Mouse (Mus musculus) ES-Bruce4 (cell line): ENCODE measurements around the gene Mast4. TPM values are rescaled to one million over a fixed set of nuclear protein-coding genes. Genes with fewer than 3 reads are reported as not detected.

Source experiments
- H3K27ac ChIP-seq: 2 replicates; pipeline ENCODE4 v1.5.1; 2012; ENCODE audit warnings: low read length, inconsistent platforms; ENCODE audit not compliant: insufficient read depth
- H3K27me3 ChIP-seq: 2 replicates; pipeline ENCODE4 v1.6.1; 2012; ENCODE audit warnings: mild to moderate bottlenecking, low read length, inconsistent platforms; ENCODE audit not compliant: control insufficient read depth, poor library complexity, insufficient read depth, severe bottlenecking
- H3K36me3 ChIP-seq: 2 replicates; pipeline ENCODE4 v1.6.1; 2012; ENCODE audit warnings: inconsistent platforms, mild to moderate bottlenecking, low read length, moderate library complexity; ENCODE audit not compliant: control insufficient read depth, poor library complexity, insufficient read depth, severe bottlenecking
- H3K4me1 ChIP-seq: one replicate; pipeline ENCODE4 v1.8.1; 2011; ENCODE audit warnings: low read length; ENCODE audit not compliant: control insufficient read depth, insufficient read depth
- H3K4me3 ChIP-seq: 2 replicates; pipeline ENCODE4 v1.5.1; 2011; ENCODE audit warnings: low read depth, mild to moderate bottlenecking, low read length
- H3K9ac ChIP-seq: 2 replicates; pipeline ENCODE4 v1.6.1; 2012; ENCODE audit warnings: low read depth, mild to moderate bottlenecking, inconsistent platforms; ENCODE audit not compliant: poor library complexity, severe bottlenecking
- H3K9me3 ChIP-seq: replicated peaks from 2 replicates; pipeline ENCODE4 v1.6.1; 2012; ENCODE audit warnings: mild to moderate bottlenecking, low read length, inconsistent platforms; ENCODE audit not compliant: control insufficient read depth, poor library complexity, insufficient read depth, severe bottlenecking
- CTCF ChIP-seq: IDR thresholded peaks from one replicate; pipeline ENCODE4 v1.8.1; 2011; ENCODE audit warnings: low read depth, low read length
- EP300 ChIP-seq: IDR thresholded peaks from 2 replicates; pipeline ENCODE4 v1.6.1; 2011; ENCODE audit warnings: low read depth, low read length; ENCODE audit not compliant: insufficient read depth
- POLR2A ChIP-seq: IDR thresholded peaks from one replicate; pipeline ENCODE4 v1.8.1; 2011; ENCODE audit warnings: low read length; ENCODE audit not compliant: insufficient read depth
- polyA plus RNA-seq: library from polyadenylated mRNA; stranded (reverse); fragments of >200 nt; gene quantifications from 2 replicates; pipeline ENCODE4 v1.2.4, GENCODE M21; 2011; ENCODE audit warnings: low read depth; ENCODE audit not compliant: missing spikeins, insufficient read depth, insufficient read length

Gene Mast4
- polyA plus RNA-seq, 1 experiment = 25.3 TPM

DNA sequence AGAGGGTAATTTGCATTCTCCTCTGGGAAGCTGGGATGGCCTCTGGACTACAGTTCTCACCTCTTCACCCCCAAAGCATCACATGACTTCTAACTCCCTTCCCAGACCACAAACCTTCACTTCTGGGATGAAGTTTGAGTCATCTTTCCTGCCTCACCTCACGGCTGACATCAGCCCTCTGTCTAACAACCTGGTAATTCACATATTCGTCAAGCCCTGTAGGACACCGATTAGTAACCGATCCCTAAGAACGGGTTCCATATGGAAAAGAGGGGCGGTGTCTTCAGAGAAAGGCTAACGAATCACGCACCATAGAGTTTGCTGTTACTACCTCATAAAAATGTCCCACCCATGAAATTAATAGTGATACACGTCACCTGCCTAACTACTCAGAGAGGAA lies 6.5 kb downstream of the Mast4 start:
- H3K4me1 ChIP-seq = no peaks in the 10 kb centered on the region
- H3K27ac ChIP-seq = no peak overlapping the region
- no peak overlapping the region for H3K4me3 ChIP-seq
- TF ChIP-seq EP300 (no peak), POLR2A (no peak), CTCF (no peak)
- 0 out of 2 replicates have a peak, but pooled peaks cover 1% of the 10 kb centered on the region for H3K27me3 ChIP-seq
- no peak overlapping the region for H3K9ac ChIP-seq
- H3K36me3 ChIP-seq = no peaks in the 10 kb centered on the region
- H3K9me3 ChIP-seq = no peaks in the 10 kb centered on the region

DNA sequence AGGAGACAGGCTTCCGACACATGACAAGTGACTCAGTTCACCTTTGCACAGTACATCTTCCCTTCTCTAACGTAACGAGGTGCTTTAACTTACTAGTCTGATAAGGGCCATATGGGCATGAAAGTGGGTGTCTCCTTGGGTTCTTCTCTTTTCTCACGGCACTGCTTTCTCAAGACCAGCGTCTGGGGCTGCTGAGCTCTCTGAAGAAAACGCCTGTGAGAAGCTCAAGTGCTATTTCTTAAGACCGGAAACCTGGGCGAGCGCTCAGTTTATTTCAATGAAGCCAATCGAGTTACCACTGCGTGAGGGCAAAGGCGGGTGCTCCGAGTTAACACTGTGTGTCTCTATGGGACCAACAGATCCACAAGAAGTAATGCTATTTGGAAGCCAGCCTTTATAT lies 8.1 kb downstream of the Mast4 start:
- no peaks in the 10 kb centered on the region for H3K9me3 ChIP-seq
- no peaks in the 10 kb centered on the region for H3K36me3 ChIP-seq
- H3K4me3 ChIP-seq = no peak overlapping the region
- H3K27ac ChIP-seq = no peak overlapping the region
- TF ChIP-seq CTCF (no peak), POLR2A (no peak), EP300 (no peak)
- no peak overlapping the region for H3K9ac ChIP-seq
- H3K27me3 ChIP-seq = no peaks in the 10 kb centered on the region
- H3K4me1 ChIP-seq = no peaks in the 10 kb centered on the region

DNA sequence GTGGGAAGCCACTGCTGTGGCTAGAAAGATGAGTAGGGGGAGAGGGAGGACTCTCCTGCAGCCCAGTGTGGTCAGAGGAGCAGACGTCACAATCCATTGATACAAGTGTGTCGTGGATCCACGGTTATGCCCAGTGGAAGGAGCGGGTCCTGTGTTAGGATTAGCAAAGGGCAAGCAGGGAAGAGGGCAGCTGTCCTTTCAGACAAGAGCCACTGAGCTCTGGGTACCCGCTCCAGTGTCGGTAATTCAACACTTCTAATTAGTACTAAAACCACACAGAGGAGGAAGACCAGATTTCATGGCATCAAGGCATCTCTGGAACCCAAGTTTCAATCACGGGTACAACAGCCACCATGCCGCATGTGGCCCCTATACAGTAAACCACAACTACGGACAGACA lies 14.4 kb downstream of the Mast4 start:
- no peak overlapping the region for H3K4me3 ChIP-seq
- no peaks in the 10 kb centered on the region for H3K9me3 ChIP-seq
- no peaks in the 10 kb centered on the region for H3K27me3 ChIP-seq
- H3K27ac ChIP-seq = no peak overlapping the region
- no peaks in the 10 kb centered on the region for H3K36me3 ChIP-seq
- TF ChIP-seq EP300 = no peak
- no peak for TF ChIP-seq POLR2A
- TF ChIP-seq CTCF = no peak
- no peak overlapping the region for H3K9ac ChIP-seq
- no peaks in the 10 kb centered on the region for H3K4me1 ChIP-seq

DNA sequence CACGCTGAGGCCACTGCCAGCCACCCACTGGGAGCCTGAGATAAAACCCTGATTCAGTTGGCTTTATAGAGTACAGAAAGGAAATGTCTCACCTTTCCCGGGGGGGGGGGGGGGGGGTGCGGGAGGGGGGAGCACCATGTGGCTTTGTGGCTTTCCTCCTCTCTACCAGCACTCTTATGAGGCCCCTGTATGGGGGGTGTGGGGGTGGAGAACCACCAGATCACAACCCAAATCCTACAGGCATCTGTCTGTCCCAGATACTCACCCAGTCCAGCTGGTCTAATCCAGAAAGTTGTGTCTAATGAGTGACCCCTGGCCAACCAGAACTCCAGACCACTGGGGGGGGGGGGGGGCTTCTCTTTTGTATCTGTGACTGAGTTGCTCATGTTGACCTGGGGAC lies 15.0 kb downstream of the Mast4 start:
- no peaks in the 10 kb centered on the region for H3K4me1 ChIP-seq
- H3K36me3 ChIP-seq = no peaks in the 10 kb centered on the region
- no peaks in the 10 kb centered on the region for H3K27me3 ChIP-seq
- H3K4me3 ChIP-seq = no peak overlapping the region
- TF ChIP-seq POLR2A (no peak), CTCF (no peak), EP300 (no peak)
- H3K27ac ChIP-seq = no peak overlapping the region
- H3K9ac ChIP-seq = no peak overlapping the region
- H3K9me3 ChIP-seq = no peaks in the 10 kb centered on the region

DNA sequence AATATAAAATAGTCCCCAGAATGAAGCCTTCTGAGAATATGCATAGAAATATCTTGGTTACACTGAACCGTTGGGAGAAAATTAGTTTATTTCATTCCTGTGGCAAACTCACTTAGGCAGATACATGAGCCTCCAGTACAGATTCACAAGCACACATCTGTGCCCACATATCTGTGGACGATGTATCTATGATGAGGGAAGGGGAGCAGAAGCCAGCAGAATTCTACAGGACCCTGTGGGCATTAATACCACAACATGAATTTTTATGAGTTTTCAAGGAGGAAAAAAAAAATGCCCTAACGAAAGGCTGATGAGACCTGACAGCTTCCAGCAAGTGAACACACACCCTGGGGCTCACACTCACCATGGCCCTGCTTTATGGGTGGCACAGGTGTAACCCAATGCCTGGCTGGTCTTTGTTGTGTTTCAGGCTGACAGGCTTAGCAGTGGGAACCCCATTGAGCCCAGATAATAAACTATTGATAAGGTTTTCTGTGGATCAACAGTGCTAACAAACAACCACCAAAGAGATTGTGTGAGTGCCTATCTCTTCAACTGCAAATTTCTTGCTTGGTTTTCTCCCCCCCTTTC lies 17.4 kb downstream of the Mast4 start:
- no peak overlapping the region for H3K9ac ChIP-seq
- H3K27me3 ChIP-seq = no peaks in the 10 kb centered on the region
- TF ChIP-seq POLR2A = no peak
- no peak for TF ChIP-seq CTCF
- TF ChIP-seq EP300 = no peak
- no peaks in the 10 kb centered on the region for H3K36me3 ChIP-seq
- no peak overlapping the region for H3K27ac ChIP-seq
- no peaks in the 10 kb centered on the region for H3K9me3 ChIP-seq
- no peak overlapping the region for H3K4me3 ChIP-seq
- no peaks in the 10 kb centered on the region for H3K4me1 ChIP-seq

DNA sequence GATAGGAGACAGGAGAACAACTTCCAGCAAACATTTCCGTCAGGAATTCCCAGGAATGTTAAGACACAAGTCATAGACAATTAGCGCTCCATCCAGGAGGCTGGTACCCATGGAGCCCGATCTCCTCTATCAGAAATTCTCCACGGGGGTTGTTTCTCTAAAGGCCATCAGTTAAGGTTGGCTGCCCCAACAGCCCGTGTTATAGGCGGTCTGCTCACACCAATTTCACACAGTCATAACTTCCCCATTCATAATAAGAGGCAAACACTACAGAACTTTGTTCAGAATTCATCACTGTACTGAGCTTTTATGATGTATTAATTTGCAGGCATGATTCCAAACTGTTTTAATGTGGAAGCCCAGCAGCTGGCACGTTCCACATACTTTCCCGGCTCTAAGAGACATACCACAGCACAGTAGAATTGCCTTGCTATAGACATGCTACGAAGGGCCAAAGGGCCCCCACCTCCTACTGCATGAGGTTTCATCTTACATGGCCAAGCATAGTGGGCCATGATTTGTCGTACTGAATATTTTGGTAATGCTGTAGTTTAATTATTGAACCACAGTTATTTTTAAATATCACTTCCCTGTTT lies 19.1 kb downstream of the Mast4 start:
- Histone ChIP-seq H3K27me3 (no peaks in the 10 kb centered on the region), H3K9me3 (no peaks in the 10 kb centered on the region), H3K4me3 (no peak overlapping the region), H3K27ac (no peak overlapping the region), H3K36me3 (no peaks in the 10 kb centered on the region), H3K4me1 (no peaks in the 10 kb centered on the region), H3K9ac (no peak overlapping the region)
- TF ChIP-seq CTCF (no peak), EP300 (no peak), POLR2A (no peak)
